ENCODE assay signal across 15 mouse cellular contexts in genomic region chr2:181781421-181781820, GRCm38 (mm10). TPM values are rescaled to one million over a fixed set of nuclear protein-coding genes. Genes with fewer than 3 reads are reported as not detected.
DNase-seq lines count a peak whose midpoint lies in the region; ATAC-seq lines count a peak whose summit lies in the region.
"Had no signal": no experiment of that assay in that cellular context is flagged by ENCODE, and none has a peak within 500 bp of the region (broad histone marks: within the 10 kb centered on the region; RNA-seq: fewer than 3 reads in every experiment).

No protein-coding gene starts in this region.

- 26% methylated on average over 1 of the region's 1 CpGs for WGBS in neural tube, embryonic 11.5 days
- WGBS in hindbrain, embryonic 15.5 days = 8% methylated on average over 1 of the region's 1 CpGs
- 4% methylated on average over 1 of the region's 1 CpGs for WGBS in neural tube, embryonic 14.5 days

- DNase-seq in embryo, embryonic 10 days (ENCODE audit: low spot score) = peak; percentile 27
- no peak for DNase-seq in embryo, embryonic 9.5 days (ENCODE audit: extremely low spot score)
- no peak for DNase-seq in neural tube, embryonic 11.5 days (ENCODE audit: low spot score)
- no peak for DNase-seq in neural tube, embryonic 10.5 days (ENCODE audit: extremely low spot score, low spot score)
- DNase-seq in spleen, adult 18-20 months = no peak
- DNase-seq in ovary, postnatal 36 days (ENCODE audit: low spot score) = no peak
- DNase-seq: cerebellum, postnatal 14 days; gastrocnemius, adult 2 months; heart, postnatal 4 days had no signal

- no peaks in the 10 kb centered on the region for H3K9me3 ChIP-seq in neural tube, embryonic 11.5 days (ENCODE audit: control insufficient read depth, low read length)
- no peaks in the 10 kb centered on the region for H3K9me3 ChIP-seq in hindbrain, embryonic 15.5 days
- no peaks in the 10 kb centered on the region for H3K9me3 ChIP-seq in neural tube, embryonic 14.5 days (ENCODE audit: control insufficient read depth, low read length)
- H3K9me3 ChIP-seq: embryonic facial prominence, embryonic 12.5 days; neural tube, embryonic 12.5 days had no signal

- H3K27ac ChIP-seq in neural tube, embryonic 11.5 days (ENCODE audit: low read depth, low read length) = 0 out of 2 replicates have a peak overlapping the region, but pooled peaks have one; percentile 7
- H3K27ac ChIP-seq in hindbrain, embryonic 15.5 days (replicated peaks) = peak overlapping the region; percentile 66
- peak overlapping the region; percentile 70; the same call in 1 of the 2 replicates for H3K27ac ChIP-seq in neural tube, embryonic 14.5 days (ENCODE audit: low read depth, low read length)
- H3K27ac ChIP-seq: embryonic facial prominence, embryonic 12.5 days; gastrocnemius, adult 2 months; neural tube, embryonic 12.5 days had no signal

- H3K4me2 ChIP-seq in neural tube, embryonic 11.5 days (ENCODE audit: low read depth) = no peak overlapping the region
- H3K4me2 ChIP-seq in hindbrain, embryonic 15.5 days = no peak overlapping the region
- H3K4me2 ChIP-seq in neural tube, embryonic 14.5 days (ENCODE audit: low read depth, low read length) = peak overlapping the region; percentile 6; the same call in 1 of the 2 replicates
- H3K4me2 ChIP-seq: embryonic facial prominence, embryonic 12.5 days; neural tube, embryonic 12.5 days had no signal

- peaks cover 3% of the 10 kb centered on the region; the same call in 1 of the 2 replicates for H3K4me1 ChIP-seq in neural tube, embryonic 11.5 days (ENCODE audit: control insufficient read depth, insufficient read depth, low read length)
- peaks cover 9% of the 10 kb centered on the region for H3K4me1 ChIP-seq in hindbrain, embryonic 15.5 days (replicated peaks)
- H3K4me1 ChIP-seq in neural tube, embryonic 14.5 days (ENCODE audit: control insufficient read depth, insufficient read depth, low read length) = peaks cover 7% of the 10 kb centered on the region; the same call in 1 of the 2 replicates
- H3K4me1 ChIP-seq: embryonic facial prominence, embryonic 12.5 days had no signal

- no peaks in the 10 kb centered on the region for H3K27me3 ChIP-seq in neural tube, embryonic 11.5 days (ENCODE audit: control insufficient read depth, insufficient read depth, low read length)
- no peaks in the 10 kb centered on the region for H3K27me3 ChIP-seq in hindbrain, embryonic 15.5 days
- H3K27me3 ChIP-seq in neural tube, embryonic 14.5 days (ENCODE audit: control insufficient read depth, insufficient read depth, low read length) = no peaks in the 10 kb centered on the region
- H3K27me3 ChIP-seq: embryonic facial prominence, embryonic 12.5 days; neural tube, embryonic 12.5 days had no signal

- no peak overlapping the region for H3K4me3 ChIP-seq in neural tube, embryonic 11.5 days (ENCODE audit: low read depth, low read length)
- H3K4me3 ChIP-seq in hindbrain, embryonic 15.5 days = no peak overlapping the region
- no peak overlapping the region for H3K4me3 ChIP-seq in neural tube, embryonic 14.5 days (ENCODE audit: low read depth, low read length)
- H3K4me3 ChIP-seq: embryonic facial prominence, embryonic 12.5 days; gastrocnemius, adult 2 months; neural tube, embryonic 12.5 days had no signal

- no peak overlapping the region for H3K9ac ChIP-seq in neural tube, embryonic 11.5 days (ENCODE audit: low read length)
- H3K9ac ChIP-seq in hindbrain, embryonic 15.5 days = no peak overlapping the region
- no peak overlapping the region for H3K9ac ChIP-seq in neural tube, embryonic 14.5 days (replicated peaks; ENCODE audit: low read depth, low read length)
- H3K9ac ChIP-seq: embryonic facial prominence, embryonic 12.5 days; neural tube, embryonic 12.5 days had no signal

- ATAC-seq in neural tube, embryonic 11.5 days (ENCODE audit: insufficient read depth, low FRiP score, low TSS enrichment) = no peak
- 0 out of 2 replicates have a peak, but pooled peaks have one; percentile 42 for ATAC-seq in hindbrain, embryonic 15.5 days (ENCODE audit: low FRiP score, low read depth)
- no peak for ATAC-seq in neural tube, embryonic 14.5 days (ENCODE audit: low read depth)
- ATAC-seq: intestine, postnatal 0 days had no signal

- no peaks in the 10 kb centered on the region for H3K36me3 ChIP-seq in neural tube, embryonic 11.5 days (ENCODE audit: control insufficient read depth, insufficient read depth, low read length)
- 0 out of 2 replicates have a peak, but pooled peaks cover 6% of the 10 kb centered on the region for H3K36me3 ChIP-seq in hindbrain, embryonic 15.5 days
- H3K36me3 ChIP-seq in neural tube, embryonic 14.5 days (ENCODE audit: control insufficient read depth, insufficient read depth, low read length) = peaks cover 8% of the 10 kb centered on the region; the same call in 1 of the 2 replicates
- H3K36me3 ChIP-seq: embryonic facial prominence, embryonic 12.5 days had no signal

RNA-seq across cellular contexts. Expression of gene Myt1, which starts 18.3 kb away (rescaled TPM):
- polyA plus RNA-seq in neural tube, embryonic 11.5 days (2014; fragmentation: Nextera tagmentation; extraction: Ambion mirVana) = 36.6 and 42.3 TPM in 2 replicates
- polyA plus RNA-seq in hindbrain, embryonic 15.5 days (2015; fragmentation: Nextera tagmentation; extraction: Ambion mirVana) = 14.8 and 19.1 TPM in 2 replicates
- 26.9 and 28.7 TPM in 2 replicates for polyA plus RNA-seq in neural tube, embryonic 14.5 days (2014; fragmentation: Nextera tagmentation; extraction: Ambion mirVana)
- polyA plus RNA-seq: liver, embryonic 16.5 days had no signal

RNA-seq across cellular contexts. Expression of gene Pcmtd2, which starts 56.2 kb away (rescaled TPM):
- polyA plus RNA-seq in neural tube, embryonic 11.5 days (2014; fragmentation: Nextera tagmentation; extraction: Ambion mirVana) = 31.9 and 33.1 TPM in 2 replicates
- 27.2 and 28.8 TPM in 2 replicates for polyA plus RNA-seq in hindbrain, embryonic 15.5 days (2015; fragmentation: Nextera tagmentation; extraction: Ambion mirVana)
- 30.6 and 38.7 TPM in 2 replicates for polyA plus RNA-seq in neural tube, embryonic 14.5 days (2014; fragmentation: Nextera tagmentation; extraction: Ambion mirVana)

Comparison
In these comparisons a context has a peak if more than half of its experiments do, and no peak if none do; other contexts are left out.
1. H3K27ac ChIP-seq: peak in every context shown above with its lines; median percentile 70 in neural tube, embryonic 14.5 days; 66 in hindbrain, embryonic 15.5 days; 7 in neural tube, embryonic 11.5 days.